Mouse (Mus musculus): ENCODE measurements around the gene Aldh1l1. TPM values are rescaled to one million over a fixed set of nuclear protein-coding genes. Genes with fewer than 3 reads are reported as not detected.

The Aldh1l1 gene
- total and polyA plus RNA-seq, 2 experiments from 2014 or later = 83.8 to 125 TPM

GRCm38 (mm10) chr6:90578174-90578573 is 91.9 kb downstream of the Aldh1l1 start:
- ATAC-seq (ENCODE audit: low FRiP score) (no peak), DNase-seq (ENCODE audit: low spot score) (no peak)
- no peak overlapping the region for H3K4me3 ChIP-seq (ENCODE audit: low read depth, low read length)
- WGBS = 60% methylated on average over 3 of the region's 3 CpGs
- H3K4me2 ChIP-seq (ENCODE audit: low read depth, low read length, poor library complexity, severe bottlenecking) = no peak overlapping the region
- no peaks in the 10 kb centered on the region for H3K36me3 ChIP-seq (ENCODE audit: insufficient read depth, low read length)
- H3K4me1 ChIP-seq (ENCODE audit: insufficient read depth, low read length) = no peaks in the 10 kb centered on the region
- TF ChIP-seq CTCF (IDR thresholded peaks at IDR 0.05) = no peak
- H3K9me3 ChIP-seq (ENCODE audit: low read length) = no peaks in the 10 kb centered on the region
- no peaks in the 10 kb centered on the region for H3K27me3 ChIP-seq (ENCODE audit: insufficient read depth, low read length)
- H3K27ac ChIP-seq (ENCODE audit: low read depth, low read length) = no peak overlapping the region
- no peak overlapping the region for H3K9ac ChIP-seq (replicated peaks; ENCODE audit: low read length, poor library complexity, severe bottlenecking)

- H3K36me3 ChIP-seq (ENCODE audit: insufficient read depth, low read length) = no peaks in the 10 kb centered on the region
- 84% methylated on average over 2 of the region's 2 CpGs for WGBS
- ATAC-seq (ENCODE audit: low FRiP score) (no peak), DNase-seq (ENCODE audit: low spot score) (no peak)
- H3K4me3 ChIP-seq (ENCODE audit: low read depth, low read length) = no peak overlapping the region
- no peak for TF ChIP-seq CTCF (IDR thresholded peaks at IDR 0.05)
- no peaks in the 10 kb centered on the region for H3K27me3 ChIP-seq (ENCODE audit: insufficient read depth, low read length)
- H3K4me2 ChIP-seq (ENCODE audit: low read depth, low read length, poor library complexity, severe bottlenecking) = no peak overlapping the region
- H3K27ac ChIP-seq (ENCODE audit: low read depth, low read length) = no peak overlapping the region
- H3K9ac ChIP-seq (replicated peaks; ENCODE audit: low read length, poor library complexity, severe bottlenecking) = no peak overlapping the region
- no peaks in the 10 kb centered on the region for H3K9me3 ChIP-seq (ENCODE audit: low read length)
- no peaks in the 10 kb centered on the region for H3K4me1 ChIP-seq (ENCODE audit: insufficient read depth, low read length)
Observed at GRCm38 (mm10) chr6:90582331-90582730, 96.1 kb downstream of the Aldh1l1 start.

GRCm38 (mm10) chr6:90588113-90588512 is 101.9 kb downstream of the Aldh1l1 start:
- Histone ChIP-seq H3K9me3 (ENCODE audit: low read length) (no peaks in the 10 kb centered on the region), H3K27me3 (ENCODE audit: insufficient read depth, low read length) (no peaks in the 10 kb centered on the region), H3K27ac (ENCODE audit: low read depth, low read length) (no peak overlapping the region), H3K36me3 (ENCODE audit: insufficient read depth, low read length) (0 out of 2 replicates have a peak, but pooled peaks cover under 1% of the 10 kb centered on the region), H3K9ac (replicated peaks; ENCODE audit: low read length, poor library complexity, severe bottlenecking) (no peak overlapping the region), H3K4me1 (ENCODE audit: insufficient read depth, low read length) (no peaks in the 10 kb centered on the region), H3K4me3 (ENCODE audit: low read depth, low read length) (no peak overlapping the region), H3K4me2 (ENCODE audit: low read depth, low read length, poor library complexity, severe bottlenecking) (no peak overlapping the region)
- TF ChIP-seq CTCF (IDR thresholded peaks at IDR 0.05) = no peak
- no peak for ATAC-seq (ENCODE audit: low FRiP score)
- DNase-seq (ENCODE audit: low spot score) = no peak
- 53% methylated on average over 5 of the region's 5 CpGs for WGBS

GRCm38 (mm10) chr6:90590707-90591106 is 104.5 kb downstream of the Aldh1l1 start:
- Histone ChIP-seq H3K27me3 (ENCODE audit: insufficient read depth, low read length) (no peaks in the 10 kb centered on the region), H3K9me3 (ENCODE audit: low read length) (no peaks in the 10 kb centered on the region), H3K9ac (replicated peaks; ENCODE audit: low read length, poor library complexity, severe bottlenecking) (no peak overlapping the region), H3K36me3 (ENCODE audit: insufficient read depth, low read length) (0 out of 2 replicates have a peak, but pooled peaks cover 4% of the 10 kb centered on the region), H3K4me2 (ENCODE audit: low read depth, low read length, poor library complexity, severe bottlenecking) (no peak overlapping the region), H3K4me3 (ENCODE audit: low read depth, low read length) (no peak overlapping the region), H3K4me1 (ENCODE audit: insufficient read depth, low read length) (no peaks in the 10 kb centered on the region), H3K27ac (ENCODE audit: low read depth, low read length) (no peak overlapping the region)
- DNase-seq (ENCODE audit: low spot score) = no peak
- TF ChIP-seq CTCF (IDR thresholded peaks at IDR 0.05) = no peak
- no peak for ATAC-seq (ENCODE audit: low FRiP score)
- WGBS = 93% methylated on average over 1 of the region's 1 CpGs

GRCm38 (mm10) chr6:90594972-90595371 is 108.7 kb downstream of the Aldh1l1 start:
- ATAC-seq (ENCODE audit: low FRiP score) (no peak), DNase-seq (ENCODE audit: low spot score) (no peak)
- no peak overlapping the region for H3K4me2 ChIP-seq (ENCODE audit: low read depth, low read length, poor library complexity, severe bottlenecking)
- no peaks in the 10 kb centered on the region for H3K9me3 ChIP-seq (ENCODE audit: low read length)
- no peak overlapping the region for H3K9ac ChIP-seq (replicated peaks; ENCODE audit: low read length, poor library complexity, severe bottlenecking)
- no peak overlapping the region for H3K4me3 ChIP-seq (ENCODE audit: low read depth, low read length)
- no peak overlapping the region for H3K27ac ChIP-seq (ENCODE audit: low read depth, low read length)
- H3K27me3 ChIP-seq (ENCODE audit: insufficient read depth, low read length) = no peaks in the 10 kb centered on the region
- no peak for TF ChIP-seq CTCF (IDR thresholded peaks at IDR 0.05)
- 79% methylated on average over 1 of the region's 1 CpGs for WGBS
- 0 out of 2 replicates have a peak, but pooled peaks cover 4% of the 10 kb centered on the region for H3K36me3 ChIP-seq (ENCODE audit: insufficient read depth, low read length)
- no peaks in the 10 kb centered on the region for H3K4me1 ChIP-seq (ENCODE audit: insufficient read depth, low read length)

- Histone ChIP-seq H3K36me3 (ENCODE audit: insufficient read depth, low read length) (0 out of 2 replicates have a peak, but pooled peaks cover 4% of the 10 kb centered on the region), H3K27me3 (ENCODE audit: insufficient read depth, low read length) (no peaks in the 10 kb centered on the region), H3K9ac (replicated peaks; ENCODE audit: low read length, poor library complexity, severe bottlenecking) (no peak overlapping the region), H3K4me2 (ENCODE audit: low read depth, low read length, poor library complexity, severe bottlenecking) (no peak overlapping the region), H3K9me3 (ENCODE audit: low read length) (no peaks in the 10 kb centered on the region), H3K4me3 (ENCODE audit: low read depth, low read length) (no peak overlapping the region), H3K27ac (ENCODE audit: low read depth, low read length) (no peak overlapping the region), H3K4me1 (ENCODE audit: insufficient read depth, low read length) (no peaks in the 10 kb centered on the region)
- TF ChIP-seq CTCF (IDR thresholded peaks at IDR 0.05) = no peak
- 90% methylated on average over 4 of the region's 4 CpGs for WGBS
- DNase-seq (ENCODE audit: low spot score) (no peak), ATAC-seq (ENCODE audit: low FRiP score) (no peak)
Observed at GRCm38 (mm10) chr6:90597060-90597459, 110.8 kb downstream of the Aldh1l1 start.

All from midbrain, postnatal 0 days (tissue).